Mouse (Mus musculus): Measurements from ENCODE around the gene Arid3a.

GRCm38 (mm10) chr10:79949873-79950272, 23.0 kb downstream of the Arid3a start:
- TF ChIP-seq POLR2A (IDR thresholded peaks at IDR 0.05; ENCODE audit: extremely low read depth, insufficient read depth, low read length) (no peak), CTCF (IDR thresholded peaks at IDR 0.05; ENCODE audit: low read depth, low read length) (no peak)

Data from liver, adult 2 months (tissue).